Mouse (Mus musculus) ES-E14 (cell line): ENCODE measurements at regions not wholly inside any gene's neighbourhood (a gene's known extent, or its start where the extent isn't known, plus 50 kb on each side); places are given as distances from the start of the nearest gene placed in this dataset.

Experiments used
- MAFK ChIP-seq: IDR thresholded peaks from 2 replicates; pipeline ENCODE4 v1.6.1; 2014; ENCODE audit warnings: mild to moderate bottlenecking, low read depth, low read length, inconsistent platforms; ENCODE audit not compliant: insufficient read depth
- ZC3H11A ChIP-seq: IDR thresholded peaks from 2 replicates; pipeline ENCODE4 v1.6.1; 2012; ENCODE audit warnings: low read depth, mild to moderate bottlenecking, inconsistent platforms, low read length, borderline replicate concordance

GRCm38 (mm10) chr9:11317221-11317620 is 412.6 kb upstream of the Cntn5 start:
- TF ChIP-seq ZC3H11A: no peak
- TF ChIP-seq MAFK: no peak
